20 mouse cellular contexts compared by ENCODE assay signal in the genomic region with DNA sequence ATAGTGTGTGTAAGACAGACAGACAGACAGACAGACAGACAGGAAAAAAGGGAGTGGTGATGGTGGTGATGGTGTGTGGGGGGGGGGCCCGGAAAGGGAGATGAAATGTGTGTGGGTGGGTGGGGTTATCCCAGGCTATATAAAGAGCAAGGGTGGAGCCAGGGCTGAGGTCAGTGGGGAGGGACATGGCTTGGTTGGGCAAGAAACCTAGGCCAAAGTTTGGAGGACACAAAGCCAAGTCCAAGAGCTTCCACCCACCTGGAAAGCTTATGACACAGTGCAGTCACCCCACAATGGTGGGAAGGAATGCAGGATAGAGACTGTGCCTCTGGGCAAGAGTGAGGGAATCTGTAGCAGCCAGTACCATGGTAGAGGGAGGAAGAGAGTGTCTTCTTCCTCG. TPM values are rescaled to one million over a fixed set of nuclear protein-coding genes. Genes with fewer than 3 reads are reported as not detected.
"Had no signal": no experiment of that assay in that cellular context is flagged by ENCODE, and none has a peak within 500 bp of the region (broad histone marks: within the 10 kb centered on the region; RNA-seq: fewer than 3 reads in every experiment).

No protein-coding gene starts in this region.

- H3K9ac ChIP-seq: liver, embryonic 12.5 days; liver, embryonic 14.5 days; lung, embryonic 15.5 days; midbrain, embryonic 12.5 days; neural tube, embryonic 12.5 days had no signal

- H3K27ac ChIP-seq: liver, embryonic 12.5 days; liver, embryonic 14.5 days; lung, embryonic 15.5 days; neural tube, embryonic 12.5 days had no signal

- H3K9me3 ChIP-seq: liver, embryonic 12.5 days; lung, embryonic 15.5 days; midbrain, embryonic 12.5 days; neural tube, embryonic 12.5 days had no signal

- H3K36me3 ChIP-seq: liver, embryonic 12.5 days; lung, embryonic 15.5 days; midbrain, embryonic 12.5 days; neural tube, embryonic 12.5 days had no signal

- ATAC-seq: liver, embryonic 12.5 days; lung, postnatal 0 days; midbrain, embryonic 16.5 days had no signal

- DNase-seq: lung, adult 2 months; lung, postnatal 14 days; lung, postnatal 4 days; midbrain, embryonic 14.5 days; right cerebral cortex, adult 18-20 months; right cerebral cortex, postnatal 25 days; right cerebral cortex, postnatal 4 days; spleen, adult 18-20 months; thymus, adult 18-20 months; thymus, postnatal 14 days; thymus, postnatal 36 days had no signal

- H3K4me3 ChIP-seq: liver, embryonic 12.5 days; lung, embryonic 15.5 days; midbrain, embryonic 12.5 days; neural tube, embryonic 12.5 days had no signal

- H3K4me2 ChIP-seq: liver, embryonic 12.5 days; lung, embryonic 15.5 days; midbrain, embryonic 12.5 days; neural tube, embryonic 12.5 days had no signal

RNA-seq across cellular contexts. Expression of a gene that starts 23.2 kb away (rescaled TPM):
- total RNA-seq: megakaryocyte, adult 5-6 weeks; neutrophil, adult 5-6 weeks had no signal
